Mouse (Mus musculus) thymus, postnatal 4 days (tissue): ENCODE measurements at regions not wholly inside any gene's neighbourhood (a gene's known extent, or its start where the extent isn't known, plus 50 kb on each side); places are given as distances from the start of the nearest gene placed in this dataset.

Experiments
- DNase-seq: peaks from one replicate; pipeline ENCODE4 v3.0.0; 2021

GRCm38 (mm10) chr17:87501098-87501497, 54.4 kb upstream of the Calm2 start:
- no peak for DNase-seq

DNA sequence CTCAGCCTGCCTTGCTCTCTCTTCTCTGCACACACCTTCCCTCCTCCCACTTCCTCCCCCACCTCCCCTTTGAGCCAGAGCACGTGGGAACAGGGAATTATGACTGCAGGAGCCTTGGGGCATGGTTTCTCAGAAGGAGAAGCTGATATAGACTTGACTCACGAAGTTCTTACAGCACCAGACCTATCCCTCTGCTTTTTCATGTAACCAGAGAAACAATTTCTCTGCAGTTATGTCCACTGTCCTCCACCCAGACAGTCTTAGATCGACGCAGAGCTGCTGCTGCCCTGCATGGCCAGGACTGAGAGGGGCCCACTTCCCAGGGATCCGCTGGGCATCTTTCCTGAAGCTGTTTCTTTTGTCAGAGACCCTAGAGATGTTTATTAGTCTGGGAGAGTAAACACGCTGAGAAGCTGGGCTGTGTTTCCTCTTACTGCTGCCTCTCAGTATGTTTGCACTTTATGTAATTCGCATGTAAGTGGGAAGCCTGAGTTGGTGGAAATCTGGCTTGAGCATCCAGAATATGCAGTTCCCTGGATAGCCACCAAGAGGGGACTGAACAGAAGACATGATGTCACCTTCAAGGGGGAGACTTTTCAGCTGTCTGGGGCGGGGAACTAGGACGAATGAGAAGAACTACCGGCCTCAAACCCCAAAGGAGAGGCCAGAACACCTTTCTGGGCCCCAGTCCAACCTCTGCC, 55.1 kb upstream of the Calm2 start:
- no peak for DNase-seq

DNA sequence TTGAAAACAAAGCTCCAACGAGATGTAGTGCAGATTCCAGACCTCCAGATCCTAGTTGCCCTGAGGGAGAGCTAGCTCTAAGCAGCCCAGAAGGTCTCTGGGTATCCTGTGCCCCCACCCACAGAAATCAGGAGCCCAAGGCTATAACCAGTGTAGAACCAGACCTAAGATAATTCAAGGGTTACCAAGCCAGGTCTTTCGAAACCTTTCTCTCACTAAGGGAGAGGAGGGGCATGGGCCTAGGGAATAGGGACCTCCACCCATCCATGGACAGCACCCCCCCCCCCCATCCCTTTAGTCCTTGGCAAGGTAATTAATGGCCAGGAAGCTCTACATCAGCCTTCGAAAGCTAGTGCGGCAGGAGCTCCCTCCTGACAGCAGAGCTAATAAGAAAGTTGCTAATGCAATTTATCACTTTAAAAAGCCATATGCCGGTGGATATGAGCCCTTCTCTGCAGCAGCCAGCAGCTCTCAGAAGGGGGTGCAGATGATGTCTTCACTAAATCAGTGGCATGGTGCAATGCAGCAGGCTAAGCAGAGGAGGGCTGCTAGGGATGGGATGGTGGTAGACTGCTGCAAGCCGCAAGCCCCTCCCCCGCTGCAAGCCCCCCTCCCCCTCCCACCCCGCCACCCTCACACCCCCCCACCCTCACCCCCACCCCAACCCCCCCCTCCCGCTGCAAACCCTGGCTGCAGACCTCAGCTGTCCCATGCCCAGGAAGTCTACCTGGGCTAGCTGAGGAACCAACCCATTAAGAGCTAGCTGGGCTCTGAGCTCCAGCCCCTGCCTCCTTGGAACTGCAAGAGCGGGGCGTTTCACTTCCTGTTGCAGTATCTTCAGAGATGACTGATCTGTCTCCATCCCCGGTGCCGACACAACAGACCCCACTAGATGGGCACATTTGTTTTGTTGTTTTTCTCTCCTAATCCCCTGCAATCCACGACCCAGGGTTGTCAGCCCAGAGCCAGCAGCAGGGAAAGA, 55.9 kb upstream of the Calm2 start:
- peak; percentile 55 for DNase-seq

GRCm38 (mm10) chr17:87503491-87503890, 56.8 kb upstream of the Calm2 start:
- DNase-seq, result no peak

GRCm38 (mm10) chr17:87504960-87505681, 58.4 kb upstream of the Calm2 start:
- no peak for DNase-seq

DNA sequence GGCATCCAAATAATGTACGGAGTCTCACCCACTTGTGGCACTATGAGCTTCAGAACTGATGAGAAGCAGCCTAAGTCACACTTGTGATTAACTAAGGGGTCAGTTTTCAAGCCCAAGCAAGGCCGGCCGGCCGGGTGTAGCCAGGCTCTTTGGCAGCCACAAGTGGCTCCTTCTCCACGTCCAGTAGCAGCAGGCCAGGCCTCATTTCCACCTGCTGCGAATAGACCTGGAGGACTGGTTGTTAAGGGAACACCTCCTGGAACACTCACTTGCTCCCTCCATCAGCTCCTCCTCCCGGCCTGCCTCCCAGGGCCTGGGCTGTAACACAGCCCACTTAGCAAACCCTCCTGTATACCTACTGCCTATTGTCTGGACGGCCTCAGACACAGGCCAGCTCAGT, 61.1 kb upstream of the Calm2 start:
- DNase-seq, result no peak

GRCm38 (mm10) chr17:87508582-87509253, 62.0 kb upstream of the Calm2 start:
- DNase-seq, result no peak

DNA sequence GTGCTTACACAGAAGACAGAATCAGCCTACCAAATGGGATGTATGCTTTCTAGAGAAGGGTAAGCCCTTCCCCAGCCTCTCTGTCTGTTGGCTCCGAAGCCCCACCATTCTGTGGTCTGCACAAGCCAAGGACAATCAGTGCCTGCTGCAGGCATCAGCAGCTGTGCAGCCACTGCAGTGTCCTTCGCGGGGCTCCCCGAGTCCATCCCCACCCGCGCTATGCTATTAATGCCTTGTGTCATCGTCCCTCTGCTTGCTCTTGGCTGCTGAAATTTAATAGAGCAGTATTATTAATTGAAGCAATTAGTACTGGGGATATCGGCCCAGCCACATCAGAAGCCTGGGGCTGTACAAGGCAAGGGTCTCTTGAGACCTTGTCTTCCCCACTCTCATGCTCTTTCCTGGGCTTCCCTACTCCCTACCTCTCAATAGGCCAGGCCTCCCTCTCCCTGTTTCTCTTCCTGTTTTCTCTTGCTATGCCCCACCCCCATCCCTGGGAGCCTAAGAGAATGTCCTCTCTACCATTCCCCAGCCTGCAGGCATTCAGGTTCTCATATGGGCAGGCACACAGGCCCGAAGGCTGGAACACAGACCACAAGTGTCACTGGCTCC, 65.4 kb upstream of the Calm2 start:
- DNase-seq, result no peak

DNA sequence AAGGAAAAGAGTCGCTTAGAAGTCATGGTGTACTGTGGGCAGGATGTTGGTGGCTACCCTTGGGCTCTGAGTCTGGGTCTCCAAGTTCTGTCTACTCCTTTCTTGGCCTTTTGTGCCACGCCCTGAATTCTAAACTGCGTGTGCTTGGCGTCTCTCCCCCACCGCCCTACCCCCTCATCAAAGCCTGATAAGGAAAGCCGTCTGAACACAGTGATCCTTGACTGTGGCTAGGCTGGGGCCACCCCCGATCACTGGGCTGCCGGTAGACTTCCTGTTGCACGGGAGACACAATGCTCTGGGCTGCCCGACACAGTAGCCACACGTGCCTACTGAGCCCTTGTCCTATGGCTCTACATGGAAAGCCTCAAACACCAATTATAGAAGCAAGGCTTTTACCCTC, 67.1 kb upstream of the Calm2 start:
- peak; percentile 20 for DNase-seq

- no peak for DNase-seq
Observed at GRCm38 (mm10) chr17:87514366-87515126, 67.8 kb upstream of the Calm2 start.

DNA sequence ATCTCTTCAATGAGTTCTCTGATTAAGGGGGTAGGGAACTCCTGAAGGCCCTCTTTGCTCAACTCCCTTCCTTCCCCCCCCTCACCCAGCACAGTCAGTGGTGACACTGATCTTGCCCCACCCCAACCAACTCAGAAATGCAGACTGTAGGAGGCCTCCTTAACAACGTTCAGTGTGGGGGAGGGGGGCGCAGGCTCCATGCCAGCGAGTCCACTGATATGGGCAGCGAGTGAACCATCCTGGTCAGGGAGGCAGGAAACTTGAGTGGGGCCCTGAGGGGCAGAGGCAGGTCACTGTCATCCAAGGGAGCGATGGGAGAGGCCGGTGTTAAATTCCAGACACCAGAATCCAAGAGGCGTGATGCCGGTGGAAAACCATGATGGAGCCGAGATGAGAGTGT, 70.5 kb upstream of the Calm2 start:
- no peak for DNase-seq

DNA sequence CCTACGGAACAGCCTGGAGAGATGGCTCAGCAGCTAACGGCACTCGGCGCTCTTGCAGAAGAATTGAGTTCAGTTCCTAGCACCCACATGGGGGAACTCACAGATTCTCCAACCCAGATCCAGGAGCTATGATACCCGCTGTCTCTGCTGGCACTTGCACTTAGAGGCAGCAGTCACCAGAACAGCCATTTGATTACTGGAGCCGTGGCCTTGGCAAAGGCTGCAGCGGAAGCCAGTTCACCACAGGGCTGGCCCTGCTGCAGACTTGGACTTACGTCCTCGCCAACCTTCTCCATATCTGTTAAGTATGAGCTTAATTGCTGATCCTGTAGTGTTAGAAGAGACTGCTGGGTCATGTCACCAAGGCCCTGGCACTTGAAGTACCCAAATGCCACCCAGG, 72.7 kb upstream of the Calm2 start:
- no peak for DNase-seq

- DNase-seq, result no peak
Observed at GRCm38 (mm10) chr17:87520841-87521240, 74.1 kb upstream of the Calm2 start.

- DNase-seq, result no peak
Observed at GRCm38 (mm10) chr17:87521622-87522151, 75.0 kb upstream of the Calm2 start.

- DNase-seq, result no peak
Observed at GRCm38 (mm10) chr17:87522500-87523091, 75.9 kb upstream of the Calm2 start.

- no peak for DNase-seq
Observed at GRCm38 (mm10) chr17:87523643-87524042, 76.9 kb upstream of the Calm2 start.

DNA sequence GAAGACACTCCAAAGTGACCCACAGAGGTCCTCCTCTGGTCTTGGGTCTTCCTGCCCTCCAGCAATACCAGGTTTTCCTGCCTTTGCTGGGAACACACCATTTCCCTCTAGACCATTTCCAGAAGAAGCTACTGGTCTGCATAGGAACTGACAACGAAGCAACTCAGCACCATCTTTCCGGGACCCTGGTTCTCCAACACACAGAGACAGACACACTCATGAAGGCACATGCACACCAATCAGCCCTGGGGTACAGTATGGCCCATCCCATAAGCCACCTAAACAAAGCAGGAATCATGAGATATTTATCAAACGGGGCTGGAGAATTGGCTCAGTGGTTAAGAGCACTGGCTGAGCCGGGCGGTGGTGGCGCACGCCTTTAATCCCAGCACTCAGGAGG, 80.4 kb upstream of the Calm2 start:
- DNase-seq, result no peak

DNA sequence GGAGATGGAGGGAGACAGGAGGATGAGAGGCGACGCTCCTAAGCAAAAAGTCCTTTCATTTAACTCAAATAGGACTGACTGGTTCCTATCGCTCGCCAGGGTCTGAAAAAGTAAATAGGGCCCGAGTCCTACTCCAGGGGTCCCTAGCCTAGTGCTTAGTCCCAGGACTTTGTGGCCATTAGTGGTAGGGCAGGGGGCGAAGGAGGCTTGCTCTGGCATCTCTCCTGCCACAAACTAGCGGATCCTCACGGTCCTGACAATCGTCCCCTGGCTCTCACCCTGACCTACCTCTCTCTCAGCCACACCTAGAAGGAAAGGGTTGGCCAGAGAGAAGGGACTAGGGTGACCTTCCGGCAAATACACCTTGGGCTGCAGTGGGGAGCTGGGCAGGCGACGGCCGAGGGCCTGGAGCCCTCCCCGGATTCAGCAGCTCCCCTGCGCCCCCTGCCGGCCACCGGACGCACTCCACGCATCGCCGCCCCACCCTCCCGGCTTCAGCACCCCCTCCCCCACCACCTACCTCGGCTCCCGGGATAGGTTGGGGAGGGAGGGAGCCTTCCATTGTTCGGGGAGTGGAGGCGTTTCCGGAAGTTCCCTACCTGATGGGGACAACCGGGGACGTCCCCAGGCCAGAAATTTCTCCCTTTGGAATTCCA, 83.6 kb upstream of the Calm2 start:
- peak; percentile 91 for DNase-seq

GRCm38 (mm10) chr17:87530818-87531410, 84.2 kb upstream of the Calm2 start:
- DNase-seq, result no peak
